ENCODE assay signal across 8 mouse cellular contexts in the genomic region with DNA sequence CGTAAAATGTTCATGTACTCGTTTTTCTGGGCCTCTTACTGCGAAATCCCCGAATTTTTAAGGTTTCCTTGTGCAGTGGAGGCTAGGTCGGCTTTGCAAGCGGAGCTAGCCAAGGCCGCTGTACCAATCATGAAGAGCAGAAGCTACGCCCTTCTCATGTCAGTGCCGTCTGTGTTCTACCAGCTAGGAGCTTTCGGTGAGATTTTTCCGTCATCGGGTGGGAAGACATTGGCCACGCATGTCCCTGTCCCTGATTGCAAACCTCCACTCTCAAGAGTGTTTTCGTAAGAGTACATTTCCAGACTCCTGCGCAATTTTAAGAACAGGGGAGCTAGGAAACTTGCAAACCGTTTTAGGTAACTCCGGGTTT. TPM values are rescaled to one million over a fixed set of nuclear protein-coding genes. Genes with fewer than 3 reads are reported as not detected.
DNase-seq lines count a peak whose midpoint lies in the region; ATAC-seq lines count a peak whose summit lies in the region.

No protein-coding gene starts in this region.

- peaks cover 29% of the 10 kb centered on the region for H3K4me1 ChIP-seq in forebrain, embryonic 10.5 days
- H3K4me1 ChIP-seq in hindbrain, embryonic 14.5 days (replicated peaks; ENCODE audit: control insufficient read depth, insufficient read depth, low read length), result peaks cover 31% of the 10 kb centered on the region

- WGBS in forebrain, embryonic 10.5 days, result 3% methylated on average over 17 of the region's 17 CpGs
- WGBS in hindbrain, embryonic 14.5 days, result under 1% methylated on average over 17 of the region's 17 CpGs
- 0% methylated on average over 17 of the region's 17 CpGs for WGBS in macrophage (ENCODE audit: missing documents)

- H3K27ac ChIP-seq in forebrain, embryonic 10.5 days, result peak overlapping the region; percentile 84
- H3K27ac ChIP-seq in hindbrain, embryonic 14.5 days, result peak overlapping the region; percentile 91
- H3K27ac ChIP-seq in macrophage, result peak overlapping the region; percentile 82

- intact Hi-C loops in left cerebral cortex, postnatal 10 days (cut with DNase I), result loop anchor here (5.0 kb wide), 2 partner anchors 272 to 372 kb away; no protein-coding TSS in a partner anchor

- H3K36me3 ChIP-seq in forebrain, embryonic 10.5 days (replicated peaks), result no peaks in the 10 kb centered on the region
- no peaks in the 10 kb centered on the region for H3K36me3 ChIP-seq in hindbrain, embryonic 14.5 days (replicated peaks; ENCODE audit: control insufficient read depth, insufficient read depth)
- no peaks in the 10 kb centered on the region for H3K36me3 ChIP-seq in macrophage (ENCODE audit: inconsistent target)

- H3K79me2 ChIP-seq in macrophage (ENCODE audit: inconsistent target), result peaks cover 40% of the 10 kb centered on the region

- no peaks in the 10 kb centered on the region for H3K9me3 ChIP-seq in forebrain, embryonic 10.5 days
- H3K9me3 ChIP-seq in hindbrain, embryonic 14.5 days (ENCODE audit: control insufficient read depth, low read length), result no peaks in the 10 kb centered on the region

- H3K4me2 ChIP-seq in hindbrain, embryonic 14.5 days (replicated peaks), result peak overlapping the region; percentile 69

- peak; percentile 22; the same call in 1 of the 2 replicates for ATAC-seq in hindbrain, embryonic 14.5 days (ENCODE audit: low FRiP score)

- H3K9ac ChIP-seq in hindbrain, embryonic 14.5 days, result peak overlapping the region; percentile 66

- H3K4me3 ChIP-seq in forebrain, embryonic 10.5 days, result peak overlapping the region; percentile 90
- peak overlapping the region; percentile 87 for H3K4me3 ChIP-seq in hindbrain, embryonic 14.5 days (replicated peaks; ENCODE audit: low read length)
- peak overlapping the region; percentile 60 for H3K4me3 ChIP-seq in macrophage (ENCODE audit: inconsistent target)

- H3K27me3 ChIP-seq in forebrain, embryonic 10.5 days (ENCODE audit: poor library complexity, severe bottlenecking), result no peaks in the 10 kb centered on the region
- no peaks in the 10 kb centered on the region for H3K27me3 ChIP-seq in hindbrain, embryonic 14.5 days (ENCODE audit: control insufficient read depth, insufficient read depth, low read length)

- peak; percentile 67 for DNase-seq in cerebellum, adult 11-12 months
- no peak for DNase-seq in cerebellum, adult 8-10 months
- DNase-seq in adrenal gland, postnatal 36 days, result peak; percentile 56 to 62
- DNase-seq in forebrain, embryonic 10.5 days (ENCODE audit: extremely low spot score, low spot score), result peak; percentile 54
- DNase-seq in hindbrain, embryonic 14.5 days (ENCODE audit: low spot score), result no peak
- DNase-seq in left cerebral cortex, postnatal 10 days (ENCODE audit: extremely low spot score in 1 of 2, low spot score in 2 of 2), result peak; percentile 48 to 66
- DNase-seq in right cerebral cortex, postnatal 4 days, result peak; percentile 34

RNA-seq across cellular contexts. Expression of gene Sacm1l, which starts 0.6 kb away (rescaled TPM):
- total RNA-seq in adrenal gland, postnatal 36 days (2021), result 100 to 1,000 TPM in 1 of 2 experiments, 10 to 100 TPM in 1; 95.7 to 158 TPM
- polyA plus RNA-seq in forebrain, embryonic 10.5 days (2016; fragmentation: Nextera tagmentation; extraction: Ambion mirVana), result 40.1 and 42.5 TPM in 2 replicates
- 56.7 and 71.8 TPM in 2 replicates for polyA plus RNA-seq in hindbrain, embryonic 14.5 days (2014; fragmentation: Nextera tagmentation; extraction: Ambion mirVana)
- 10 to 100 TPM; 42.4 to 46.1 TPM for total RNA-seq in left cerebral cortex, postnatal 10 days (2021)
- 10 to 100 TPM; 19.2 to 70.9 (median 46.6) TPM for total RNA-seq in macrophage (2018; cell fraction: chromatin; rRNA removed)
- total RNA-seq in macrophage (2018; cell fraction: cytosol; rRNA removed), result 10 to 100 TPM; 43.5 to 75.6 (median 56.9) TPM
- total RNA-seq in macrophage (2018; cell fraction: nucleus; rRNA removed), result 10 to 100 TPM; 26.4 to 78.6 (median 42.4) TPM
- polyA plus RNA-seq in macrophage (2018), result 46.2 to 84.7 TPM (median 54.7 TPM) in 3 replicates

RNA-seq across cellular contexts. Expression of gene Limd1, which starts 50.4 kb away (rescaled TPM):
- 10 to 100 TPM; 27.4 to 31.1 TPM for total RNA-seq in adrenal gland, postnatal 36 days (2021)
- 55.7 and 57.8 TPM in 2 replicates for polyA plus RNA-seq in forebrain, embryonic 10.5 days (2016; fragmentation: Nextera tagmentation; extraction: Ambion mirVana)
- polyA plus RNA-seq in hindbrain, embryonic 14.5 days (2014; fragmentation: Nextera tagmentation; extraction: Ambion mirVana), result 14.1 and 15.5 TPM in 2 replicates
- 10 to 100 TPM in 1 of 2 experiments, 1 to 10 TPM in 1; 9.9 to 10.1 TPM for total RNA-seq in left cerebral cortex, postnatal 10 days (2021)
- total RNA-seq in macrophage (2018; cell fraction: chromatin; rRNA removed), result 100 to 1,000 TPM in 1 of 26 experiments, 10 to 100 TPM in 25; 22.7 to 137 (median 49.9) TPM
- 10 to 100 TPM; 15.5 to 31.1 (median 23.3) TPM for total RNA-seq in macrophage (2018; cell fraction: cytosol; rRNA removed)
- total RNA-seq in macrophage (2018; cell fraction: nucleus; rRNA removed), result 10 to 100 TPM; 22.8 to 70.3 (median 34.9) TPM
- 20.9 to 28.1 TPM (median 21.2 TPM) in 3 replicates for polyA plus RNA-seq in macrophage (2018)

Comparison
In these comparisons a context has a peak if more than half of its experiments do, and no peak if none do; other contexts are left out.
1. DNase-seq: peak in cerebellum, adult 11-12 months (single experiment), adrenal gland, postnatal 36 days (2 of 2), forebrain, embryonic 10.5 days (single experiment), left cerebral cortex, postnatal 10 days (2 of 2) and right cerebral cortex, postnatal 4 days (single experiment); none in cerebellum, adult 8-10 months (single experiment) and hindbrain, embryonic 14.5 days (single experiment).
2. Peak in every context shown above with its lines, with median percentiles within 50 percentile points of each other: H3K27ac ChIP-seq and H3K4me3 ChIP-seq.